Mouse (Mus musculus) C2C12 (cell line): ENCODE results near the gene Dlk2. TPM values are rescaled to one million over a fixed set of nuclear protein-coding genes. Genes with fewer than 3 reads are reported as not detected.
A peak's percentile ranks its signal among the peaks of the same experiment; 100 is the strongest.

Source experiments
- H3K27me3 ChIP-seq: one replicate; pipeline ENCODE4 v1.6.1; 2011; ENCODE audit not compliant: control insufficient read depth, insufficient read depth, insufficient read length
- H3K36me3 ChIP-seq: one replicate; pipeline ENCODE4 v1.6.1; 2011; ENCODE audit not compliant: control insufficient read depth, insufficient read depth
- H3K4me3 ChIP-seq: one replicate; pipeline ENCODE4 v1.5.1; 2011; ENCODE audit warnings: mild to moderate bottlenecking, control low read depth; ENCODE audit not compliant: poor library complexity, insufficient read depth, severe bottlenecking
- H3K79me2 ChIP-seq: one replicate; pipeline ENCODE4 v1.6.1; 2011; ENCODE audit not compliant: control insufficient read depth, insufficient read depth
- H3K79me3 ChIP-seq: one replicate; pipeline ENCODE4 v1.6.1; 2011; ENCODE audit warnings: low read depth, control low read depth
- H3ac ChIP-seq: one replicate; pipeline ENCODE3; 2011; ENCODE audit warnings: low read depth; ENCODE audit not compliant: control insufficient read depth, insufficient read length
- CEBPB ChIP-seq: IDR thresholded peaks from one replicate; pipeline ENCODE4 v1.6.1; 2011; ENCODE audit warnings: low read depth, mild to moderate bottlenecking, control low read depth, moderate library complexity
- CTCF ChIP-seq: IDR thresholded peaks from one replicate; pipeline ENCODE4 v1.5.1; 2011; ENCODE audit not compliant: control insufficient read depth, insufficient read depth, insufficient read length
- FOSL1 ChIP-seq: IDR thresholded peaks from one replicate; pipeline ENCODE4 v1.8.0; 2011; ENCODE audit warnings: mild to moderate bottlenecking, low read length; ENCODE audit not compliant: poor library complexity, insufficient read depth, severe bottlenecking
- MAX ChIP-seq: IDR thresholded peaks from one replicate; pipeline ENCODE4 v1.6.1; 2011; ENCODE audit warnings: mild to moderate bottlenecking, control low read depth
- MYOD1 ChIP-seq: IDR thresholded peaks from one replicate; pipeline ENCODE4 v1.6.1; 2011; ENCODE audit warnings: low read depth; ENCODE audit not compliant: control insufficient read depth, insufficient read length
- MYOG ChIP-seq: IDR thresholded peaks from one replicate; pipeline ENCODE4 v1.6.1; 2011; ENCODE audit not compliant: control insufficient read depth, insufficient read length; ENCODE audit errors: extremely low read depth
- USF1 ChIP-seq: IDR thresholded peaks from one replicate; pipeline ENCODE4 v1.6.1; 2011; ENCODE audit warnings: low read depth, mild to moderate bottlenecking, control low read depth, moderate library complexity
- polyA plus RNA-seq: library from polyadenylated mRNA; unstranded; fragments of >200 nt; fragmentation: generic; extraction: Trizol; gene quantifications from one replicate; pipeline ENCODE4 v1.2.1, GENCODE M21; 2012; ENCODE audit warnings: missing spikeins

Dlk2 gene
- polyA plus RNA-seq, 1 experiment = 14.7 TPM

GRCm38 (mm10) chr17:46313135-46313715, 16.0 kb downstream of the Dlk2 start:
- Histone ChIP-seq H3K27me3 (no peaks in the 10 kb centered on the region), H3K79me3 (no peaks in the 10 kb centered on the region), H3K36me3 (no peaks in the 10 kb centered on the region), H3K79me2 (no peaks in the 10 kb centered on the region), H3ac (no peak overlapping the region), H3K4me3 (no peak overlapping the region)
- TF ChIP-seq MYOG (no peak), MAX (no peak), CTCF (no peak), CEBPB (no peak), MYOD1 (no peak), USF1 (no peak), FOSL1 (no peak)

DNA sequence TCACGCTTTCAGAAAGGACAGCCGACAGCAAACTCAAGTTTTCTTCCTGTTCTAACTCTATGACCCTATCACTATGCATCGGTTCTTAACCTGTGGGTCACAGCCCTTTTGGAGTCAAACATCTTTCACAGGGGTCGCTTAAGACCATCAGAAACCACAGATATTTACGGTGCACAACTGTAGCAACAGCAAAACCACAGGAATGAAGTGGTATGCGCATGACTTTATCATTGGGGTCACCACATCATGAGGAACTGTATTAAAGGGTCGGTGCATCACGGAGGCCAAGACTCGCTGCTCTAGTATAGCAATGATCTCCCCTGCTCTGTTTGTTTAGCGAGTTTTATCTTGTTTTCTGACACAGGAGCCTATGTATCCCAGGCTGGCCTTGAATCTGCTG, 18.6 kb downstream of the Dlk2 start:
- no peaks in the 10 kb centered on the region for H3K36me3 ChIP-seq
- no peak overlapping the region for H3ac ChIP-seq
- TF ChIP-seq MYOD1 (peak; percentile 84), MYOG (no peak)
- no peaks in the 10 kb centered on the region for H3K79me2 ChIP-seq
- H3K27me3 ChIP-seq = no peaks in the 10 kb centered on the region
- H3K4me3 ChIP-seq = no peak overlapping the region
- no peaks in the 10 kb centered on the region for H3K79me3 ChIP-seq

DNA sequence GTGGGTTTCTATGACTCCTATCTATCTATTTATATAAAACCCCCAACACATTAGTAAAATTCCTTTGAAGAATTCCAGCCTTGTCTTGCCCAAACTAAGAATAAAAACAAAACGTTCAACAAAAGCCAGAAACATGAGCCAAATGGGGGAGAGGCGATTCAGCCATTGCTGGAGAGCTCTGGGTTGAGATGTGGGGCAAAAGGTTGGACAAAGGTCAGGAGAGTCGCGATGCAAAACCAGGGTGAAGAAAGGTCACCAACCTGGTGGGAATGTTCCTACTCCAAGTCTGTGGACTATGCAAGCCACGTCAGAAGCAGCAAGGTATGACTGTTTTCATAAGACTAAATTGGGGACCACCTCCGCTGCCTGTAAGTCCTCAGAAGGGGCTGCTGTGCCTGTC, 23.3 kb downstream of the Dlk2 start:
- no peaks in the 10 kb centered on the region for H3K79me2 ChIP-seq
- H3K27me3 ChIP-seq = no peaks in the 10 kb centered on the region
- H3K4me3 ChIP-seq = no peak overlapping the region
- H3K79me3 ChIP-seq = no peaks in the 10 kb centered on the region
- TF ChIP-seq MYOD1 (no peak), USF1 (no peak), MYOG (no peak), CTCF (no peak), FOSL1 (no peak), MAX (no peak), CEBPB (no peak)
- H3ac ChIP-seq = no peak overlapping the region
- no peaks in the 10 kb centered on the region for H3K36me3 ChIP-seq

DNA sequence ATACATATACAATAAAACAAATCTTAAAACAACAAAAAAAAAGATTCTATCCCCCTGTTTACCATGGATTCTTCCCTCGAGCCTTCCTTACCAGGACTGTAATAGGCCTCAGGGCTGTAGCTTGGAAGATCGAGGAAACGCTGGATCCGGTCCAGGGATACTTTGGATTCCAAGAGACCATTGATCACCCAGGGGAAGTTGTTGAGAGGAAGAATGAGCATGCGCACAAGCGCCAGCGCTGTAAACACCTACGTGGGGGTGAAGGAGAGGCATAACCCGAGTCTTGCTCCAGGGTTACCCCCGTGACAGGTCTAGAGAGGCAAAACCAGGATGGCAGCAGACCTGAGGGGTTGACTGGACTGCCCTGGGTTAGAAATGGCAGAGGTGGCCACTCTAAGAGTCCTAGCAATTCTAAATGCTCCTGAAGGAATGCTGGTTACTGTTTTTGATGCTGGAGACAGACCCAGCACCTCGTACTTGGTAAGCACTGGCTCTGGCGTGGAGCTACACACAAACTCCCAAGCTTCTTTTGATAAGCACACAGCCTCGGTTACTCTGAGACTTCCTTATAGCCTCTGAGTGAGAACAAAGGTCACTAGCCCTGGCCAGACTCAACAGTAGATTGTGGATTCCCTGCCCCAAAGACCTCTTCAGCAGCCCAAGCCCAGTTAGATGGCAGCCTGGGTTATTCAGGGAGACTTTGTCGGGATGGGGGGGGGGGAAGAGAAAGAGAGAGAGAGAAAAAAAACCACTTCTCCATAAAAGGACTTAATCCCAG, 25.0 kb downstream of the Dlk2 start:
- TF ChIP-seq USF1 (no peak), MAX (no peak), FOSL1 (no peak), MYOG (no peak), MYOD1 (no peak), CTCF (no peak), CEBPB (no peak)
- Histone ChIP-seq H3ac (no peak overlapping the region), H3K79me3 (no peaks in the 10 kb centered on the region), H3K4me3 (no peak overlapping the region), H3K36me3 (no peaks in the 10 kb centered on the region), H3K79me2 (no peaks in the 10 kb centered on the region), H3K27me3 (no peaks in the 10 kb centered on the region)

DNA sequence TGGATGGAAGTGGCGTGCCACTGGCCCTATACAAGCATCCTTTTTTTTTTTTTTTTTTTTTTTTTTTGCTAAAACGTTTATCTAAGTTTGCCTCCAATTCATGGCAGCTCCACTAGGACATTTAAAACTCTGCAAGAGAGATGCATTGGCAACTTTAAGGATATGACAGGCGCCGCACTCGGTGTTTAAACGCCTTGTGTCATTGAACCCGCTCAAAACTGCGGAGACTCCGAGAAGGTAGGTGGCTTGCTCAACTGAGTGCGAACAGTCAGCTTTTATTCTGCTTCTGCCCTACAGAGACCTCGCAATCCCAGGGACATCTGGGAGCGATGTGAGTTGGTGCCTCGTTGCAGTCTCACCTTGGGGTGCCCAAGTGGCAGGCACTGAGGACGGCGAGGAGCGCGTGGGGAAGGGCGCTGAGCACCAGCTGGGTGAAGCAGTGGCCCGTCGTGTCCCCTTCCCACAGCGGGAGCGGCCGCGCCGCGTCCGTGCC, 30.2 kb downstream of the Dlk2 start:
- Histone ChIP-seq H3K4me3 (peak overlapping the region; percentile 49), H3K79me3 (no peaks in the 10 kb centered on the region), H3K79me2 (no peaks in the 10 kb centered on the region), H3K27me3 (peaks cover 3% of the 10 kb centered on the region), H3ac (peak overlapping the region; percentile 86), H3K36me3 (no peaks in the 10 kb centered on the region)
- no peak for TF ChIP-seq USF1
- no peak for TF ChIP-seq CEBPB
- no peak for TF ChIP-seq MYOD1
- TF ChIP-seq CTCF = no peak
- no peak for TF ChIP-seq MYOG
- no peak for TF ChIP-seq FOSL1
- TF ChIP-seq MAX = no peak
